Mouse (Mus musculus) sigmoid colon, adult 10 weeks (tissue): ENCODE measurements around the gene Tmprss3. TPM values are rescaled to one million over a fixed set of nuclear protein-coding genes. Genes with fewer than 3 reads are reported as not detected.

Experiments
- polyA plus RNA-seq: library from polyadenylated mRNA; stranded (reverse); fragments of 350-450 nt; fragmentation: Illumina TruSeq; extraction: RNeasy Lipid Tissue Mini Kit (QIAGEN cat#74804); gene quantifications from one replicate; pipeline ENCODE4 v1.2.3, GENCODE M21; 2014; ENCODE audit warnings: low read depth, low replicate concordance

The Tmprss3 gene
- not detected for polyA plus RNA-seq

GRCm38 (mm10) chr17:31198877-31199276, at the start of gene Tmprss3:
Gene Tmprss3, minus strand, starts transcription at chr17:31198977.

GRCm38 (mm10) chr17:31207771-31208334, 9.1 kb upstream of the Tmprss3 start, which contains the start of gene Ubash3a:
Gene Ubash3a, plus strand, starts transcription at chr17:31207873.

GRCm38 (mm10) chr17:31165127-31165526, 33.6 kb downstream of the Tmprss3 start, which contains the start of gene Tff1:
Gene Tff1, minus strand, starts transcription at chr17:31165277.

DNA sequence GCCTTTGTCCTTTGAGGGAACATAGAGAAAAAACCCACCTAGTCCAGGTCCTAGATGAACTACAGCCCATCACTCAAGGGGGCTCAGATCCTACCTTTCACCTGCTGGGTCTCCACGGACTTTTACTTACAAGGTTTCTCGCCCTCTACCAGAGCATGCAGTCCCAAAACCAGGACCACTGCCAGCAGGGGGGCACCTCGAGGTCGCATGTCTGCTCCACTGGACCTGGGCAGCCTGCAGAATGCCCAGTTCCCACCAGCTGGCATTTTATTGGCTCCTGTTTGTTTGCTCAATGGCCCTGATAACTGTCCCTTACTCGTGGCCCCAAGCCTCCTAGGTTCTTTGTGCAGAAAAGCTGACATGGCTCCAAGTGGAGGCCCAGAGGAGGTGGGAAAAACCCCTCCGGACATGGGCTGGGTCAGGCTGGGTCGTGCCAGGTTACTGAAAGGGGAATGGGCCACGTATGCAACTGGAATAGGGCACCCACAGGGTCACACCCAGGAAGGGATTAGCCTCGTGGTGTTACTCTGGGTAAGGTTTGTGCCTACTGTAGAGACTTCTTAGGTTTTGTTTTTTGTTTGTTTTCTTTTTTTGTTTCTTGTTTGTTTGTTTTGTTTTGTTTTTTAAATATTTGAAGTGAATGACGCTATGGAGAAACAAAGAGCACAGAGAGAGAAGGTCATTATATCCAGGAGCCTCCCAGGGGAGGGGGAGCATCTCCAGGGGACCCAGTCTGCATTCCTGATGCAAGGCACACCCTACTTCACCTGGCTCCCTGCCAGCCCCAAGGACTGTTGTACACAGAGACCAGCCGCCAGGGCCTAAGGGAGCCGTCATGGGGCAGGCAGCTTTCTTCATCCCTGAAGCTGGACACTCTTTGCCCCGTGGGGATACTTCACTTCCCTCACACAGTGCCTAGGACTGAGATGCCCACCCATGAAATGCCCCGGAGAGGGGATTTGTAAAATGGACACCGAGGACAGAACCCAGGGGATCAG, 54.4 kb downstream of the Tmprss3 start, which contains the start of gene Tff2:
Tff2 (minus strand) TSS at position 243 of the 998 bp plus-strand sequence.

GRCm38 (mm10) chr17:31129452-31129851, 69.3 kb downstream of the Tmprss3 start, which contains the start of gene Tff3:
Gene Tff3, minus strand, starts transcription at chr17:31129646.

Other genes with a start within 250 kb of the Tmprss3 start
- gene Umodl1, start 244.3 kb downstream of the Tmprss3 start, polyA plus RNA-seq = not detected
- 2.3 TPM for gene Abcg1, start 141.3 kb downstream of the Tmprss3 start, polyA plus RNA-seq
- 15.1 TPM for gene Tff3, start 69.3 kb downstream of the Tmprss3 start, polyA plus RNA-seq
- gene Tff2, start 54.7 kb downstream of the Tmprss3 start, polyA plus RNA-seq = not detected
- not detected for gene Tff1, start 33.7 kb downstream of the Tmprss3 start, polyA plus RNA-seq
- gene Ubash3a, start 8.9 kb upstream of the Tmprss3 start, polyA plus RNA-seq = not detected
- 1.3 TPM for gene Rsph1, start 78.4 kb upstream of the Tmprss3 start, polyA plus RNA-seq
- gene Slc37a1, start 87.8 kb upstream of the Tmprss3 start, polyA plus RNA-seq = 13.0 TPM
- gene Pde9a, start 187.2 kb upstream of the Tmprss3 start, polyA plus RNA-seq = 52.2 TPM